7 mouse cellular contexts compared by ENCODE assay signal in the genomic region with DNA sequence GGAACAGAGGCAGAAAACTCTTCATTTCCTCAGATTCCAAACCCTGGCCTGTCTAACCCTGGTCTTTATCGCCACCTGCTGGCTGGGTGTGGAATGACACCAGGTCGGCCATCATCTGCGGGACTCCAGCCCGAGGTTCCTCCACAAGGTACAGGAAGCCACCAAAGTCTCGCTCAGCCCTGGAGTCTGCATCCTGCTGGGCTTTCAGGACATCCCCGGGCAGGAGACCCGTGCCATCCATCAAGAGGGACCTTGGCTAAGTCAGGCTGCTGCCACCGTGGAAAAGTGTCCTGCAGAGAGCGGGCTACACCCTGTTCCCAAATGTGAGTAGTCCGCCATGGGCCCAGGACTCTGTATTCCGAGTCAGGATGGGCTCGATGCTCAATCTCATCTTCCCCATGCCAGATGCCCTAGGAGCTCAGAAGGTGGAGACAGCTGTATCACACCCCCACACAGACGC.
DNase-seq lines count a peak whose midpoint lies in the region; ATAC-seq and TF ChIP-seq lines count a peak whose summit lies in the region.

No protein-coding gene starts in this region.

- peak overlapping the region; percentile 61 for H3K9ac ChIP-seq in midbrain, embryonic 13.5 days (replicated peaks)

- peak overlapping the region; percentile 69 for H3K27ac ChIP-seq in embryonic facial prominence, embryonic 10.5 days (replicated peaks)
- peak overlapping the region; percentile 38; the same call in 1 of the 2 replicates for H3K27ac ChIP-seq in limb, embryonic 10.5 days
- H3K27ac ChIP-seq in midbrain, embryonic 13.5 days = no peak overlapping the region
- H3K27ac ChIP-seq in small intestine, adult 2 months (ENCODE audit: insufficient read depth, low read depth, low read length) = no peak overlapping the region

- ATAC-seq in midbrain, embryonic 13.5 days = peak; percentile 72; the same call in 1 of the 2 replicates

- no peak for TF ChIP-seq POLR2A in small intestine, adult 2 months (IDR thresholded peaks at IDR 0.05; ENCODE audit: low read depth, low read length)

- 11% methylated on average over 13 of the region's 13 CpGs for WGBS in embryonic facial prominence, embryonic 10.5 days
- WGBS in limb, embryonic 10.5 days = 12% methylated on average over 13 of the region's 13 CpGs
- WGBS in midbrain, embryonic 13.5 days = 14% methylated on average over 13 of the region's 13 CpGs
- WGBS in small intestine, adult 2 months = 6% methylated on average over 13 of the region's 13 CpGs

- TF ChIP-seq CTCF in small intestine, adult 2 months (IDR thresholded peaks at IDR 0.05; ENCODE audit: extremely low read depth, insufficient read length, insufficient replicate concordance, low read depth, low read length) = peak; percentile 96

- H3K4me3 ChIP-seq in embryonic facial prominence, embryonic 10.5 days = peak overlapping the region; percentile 50
- peak overlapping the region; percentile 39 for H3K4me3 ChIP-seq in limb, embryonic 10.5 days
- peak overlapping the region; percentile 19; the same call in 1 of the 2 replicates for H3K4me3 ChIP-seq in midbrain, embryonic 13.5 days (replicated peaks)
- peak overlapping the region; percentile 43 for H3K4me3 ChIP-seq in small intestine, adult 2 months (ENCODE audit: low read depth, low read length)

- H3K9me3 ChIP-seq in embryonic facial prominence, embryonic 10.5 days = no peaks in the 10 kb centered on the region
- H3K9me3 ChIP-seq in limb, embryonic 10.5 days (replicated peaks) = no peaks in the 10 kb centered on the region
- no peaks in the 10 kb centered on the region for H3K9me3 ChIP-seq in midbrain, embryonic 13.5 days

- DNase-seq in adrenal gland, adult 2 months = peak; percentile 86
- peak; percentile 91 for DNase-seq in embryonic facial prominence, embryonic 10.5 days (ENCODE audit: low spot score)
- peak; percentile 96 for DNase-seq in heart, adult 11 months
- DNase-seq in kidney, adult 11 months = peak; percentile 60
- peak; percentile 97 for DNase-seq in limb, embryonic 10.5 days (ENCODE audit: low spot score)

- H3K27me3 ChIP-seq in embryonic facial prominence, embryonic 10.5 days (replicated peaks; ENCODE audit: low read depth, poor library complexity, severe bottlenecking) = peaks cover 26% of the 10 kb centered on the region
- H3K27me3 ChIP-seq in limb, embryonic 10.5 days (ENCODE audit: low read depth, poor library complexity, severe bottlenecking) = peaks cover 32% of the 10 kb centered on the region
- no peaks in the 10 kb centered on the region for H3K27me3 ChIP-seq in midbrain, embryonic 13.5 days
- no peaks in the 10 kb centered on the region for H3K27me3 ChIP-seq in small intestine, adult 2 months (ENCODE audit: control insufficient read depth, insufficient read depth, low read length)

- no peaks in the 10 kb centered on the region for H3K36me3 ChIP-seq in embryonic facial prominence, embryonic 10.5 days (replicated peaks)
- H3K36me3 ChIP-seq in limb, embryonic 10.5 days = no peaks in the 10 kb centered on the region
- no peaks in the 10 kb centered on the region for H3K36me3 ChIP-seq in midbrain, embryonic 13.5 days
- H3K36me3 ChIP-seq in small intestine, adult 2 months (ENCODE audit: control insufficient read depth, insufficient read depth, low read length) = no peaks in the 10 kb centered on the region

- H3K4me1 ChIP-seq in embryonic facial prominence, embryonic 10.5 days = peaks cover 19% of the 10 kb centered on the region
- H3K4me1 ChIP-seq in limb, embryonic 10.5 days = peaks cover 28% of the 10 kb centered on the region
- H3K4me1 ChIP-seq in midbrain, embryonic 13.5 days (replicated peaks) = peaks cover 8% of the 10 kb centered on the region
- no peaks in the 10 kb centered on the region for H3K4me1 ChIP-seq in small intestine, adult 2 months (ENCODE audit: control insufficient read depth, insufficient read depth, insufficient read length, low read length)

- peak overlapping the region; percentile 47 for H3K4me2 ChIP-seq in midbrain, embryonic 13.5 days (replicated peaks)

Comparison
In these comparisons a context has a peak if more than half of its experiments do, and no peak if none do; other contexts are left out.
1. H3K27ac ChIP-seq: peak in embryonic facial prominence, embryonic 10.5 days (single experiment) and limb, embryonic 10.5 days (single experiment); none in midbrain, embryonic 13.5 days (single experiment) and small intestine, adult 2 months (single experiment).
2. Peak in every context shown above with its lines, with median percentiles within 50 percentile points of each other: DNase-seq and H3K4me3 ChIP-seq.